Mouse (Mus musculus): Measurements from ENCODE around the gene Ust.

DNA sequence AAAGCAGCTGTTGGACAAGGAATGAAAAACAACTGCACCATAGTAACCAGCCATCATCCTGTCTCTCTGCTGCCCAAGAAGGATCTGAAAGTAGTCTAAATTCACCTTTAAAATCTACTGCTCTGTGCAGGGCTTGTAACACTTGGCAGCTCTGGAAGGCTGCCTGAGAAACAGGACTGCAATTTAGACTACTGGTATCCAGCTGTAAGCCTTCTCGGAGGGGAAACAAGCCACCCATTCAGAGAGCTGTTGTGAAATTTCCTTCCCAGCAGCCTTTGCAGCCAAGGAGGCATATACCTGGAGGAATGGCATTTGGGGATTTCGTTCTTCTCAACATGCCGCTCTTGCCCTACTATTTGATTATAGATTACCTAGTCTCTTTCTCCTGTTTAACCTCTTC, 345.6 kb downstream of the Ust start:
- TF ChIP-seq CTCF (IDR thresholded peaks at IDR 0.05; ENCODE audit: low read depth) (no peak), EP300 (IDR thresholded peaks at IDR 0.05; ENCODE audit: low read depth) (no peak)
